Mouse (Mus musculus) urinary bladder, postnatal 0 days (tissue): ENCODE results near the gene Cd209b. TPM values are rescaled to one million over a fixed set of nuclear protein-coding genes. Genes with fewer than 3 reads are reported as not detected.

Experiments
- polyA plus RNA-seq: library from polyadenylated mRNA; unstranded; fragments of >200 nt; fragmentation: Nextera tagmentation; extraction: Ambion mirVana; gene quantifications from 2 replicates; pipeline ENCODE4 v1.2.1, GENCODE M21; 2015

Gene Cd209b
- polyA plus RNA-seq, result 0.13 TPM in 1 of 2 replicates, not detected in the other

DNA sequence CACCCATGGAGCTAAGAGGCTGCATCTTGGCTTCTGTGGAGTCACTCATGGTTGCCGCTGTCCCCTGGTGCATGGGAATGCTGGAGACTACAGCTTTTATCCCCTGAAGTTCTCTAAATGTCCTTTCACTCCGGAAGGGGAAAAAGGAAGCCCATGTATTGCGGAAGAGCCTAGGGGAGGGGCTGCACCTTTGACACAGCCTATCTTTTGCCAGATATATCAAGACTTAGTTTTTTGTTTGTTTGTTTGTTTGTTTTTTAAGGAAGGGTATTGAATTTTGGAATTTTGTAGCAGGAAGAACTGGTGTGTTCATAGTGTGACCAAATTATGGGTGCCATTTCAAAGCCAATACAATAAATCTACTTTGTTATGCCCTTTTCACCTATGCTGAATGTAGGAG is at the start of gene Cd209b:
Gene Cd209b, minus strand, starts transcription at position 101 of the 400 bp plus-strand sequence.

DNA sequence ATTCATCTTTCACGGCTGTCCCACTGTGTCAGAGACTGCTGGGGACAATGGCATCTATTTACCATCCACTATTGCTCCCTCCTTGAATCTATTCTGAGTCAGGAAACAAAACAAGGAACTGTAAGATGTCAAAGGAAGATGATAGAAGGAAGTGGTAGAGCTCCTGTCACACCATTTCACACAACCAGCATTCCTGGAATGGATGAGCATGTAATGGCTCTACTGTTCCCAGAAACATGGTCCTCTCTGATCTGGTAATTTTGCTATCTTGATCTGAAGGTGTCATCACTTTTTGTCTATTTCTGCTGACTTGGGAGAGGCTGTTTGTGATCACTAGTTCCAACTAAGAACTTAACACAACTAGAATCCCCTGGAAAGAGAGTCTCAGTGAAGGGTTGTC is 28.0 kb upstream of the Cd209b start, which contains the start of gene Cd209c:
Gene Cd209c, minus strand, starts transcription at position 101 of the 400 bp plus-strand sequence.

GRCm38 (mm10) chr8:3878455-3878854 is 48.2 kb downstream of the Cd209b start, which contains the start of gene Cd209d:
TSS of gene Cd209d (minus strand) at chr8:3878555.

Other genes with a start within 250 kb of the Cd209b start
- gene Fcer2a, start 232.7 kb downstream of the Cd209b start, polyA plus RNA-seq, result 0.08 TPM in 1 of 2 replicates, not detected in the other
- 0.10 and 0.37 TPM in 2 replicates for gene Clec4g, start 206.2 kb downstream of the Cd209b start, polyA plus RNA-seq
- gene Cd209a, start 177.9 kb downstream of the Cd209b start, polyA plus RNA-seq, result not detected in 2 replicates
- not detected in 2 replicates for gene Cd209e, start 72.5 kb downstream of the Cd209b start, polyA plus RNA-seq
- gene Cd209d, start 48.3 kb downstream of the Cd209b start, polyA plus RNA-seq, result not detected in 2 replicates
- 0.10 and 0.13 TPM in 2 replicates for gene Cd209c, start 27.9 kb upstream of the Cd209b start, polyA plus RNA-seq
- gene Cd209f, start 179.0 kb upstream of the Cd209b start, polyA plus RNA-seq, result 0.18 and 0.24 TPM in 2 replicates
- not detected in 2 replicates for gene Cd209g, start 207.3 kb upstream of the Cd209b start, polyA plus RNA-seq
- gene Evi5l, start 239.7 kb upstream of the Cd209b start, polyA plus RNA-seq, result 12.6 and 13.1 TPM in 2 replicates